Mouse (Mus musculus) lung, embryonic 14.5 days (tissue): Measurements from ENCODE around the gene Gtf2i. TPM values are rescaled to one million over a fixed set of nuclear protein-coding genes. Genes with fewer than 3 reads are reported as not detected.

ENCODE experiments used
- ATAC-seq: fragments of 200-750 bp; cut with Nextera tagmentation; 2 replicates; pipeline ENCODE4 v1.8.0; 2017; ENCODE audit warnings: mild to moderate bottlenecking, moderate TSS enrichment, moderate library complexity; ENCODE audit not compliant: insufficient read depth
- DNase-seq: peaks from one replicate; pipeline ENCODE4 v3.0.0-alpha.2; 2015
- H3K27ac ChIP-seq: fragments of 300-500 bp; sonication (generic); 2 replicates; pipeline ENCODE4 v1.5.1; 2014; ENCODE audit warnings: low read depth, mild to moderate bottlenecking, moderate library complexity
- H3K27me3 ChIP-seq: fragments of 300-500 bp; sonication (generic); 2 replicates; pipeline ENCODE4 v1.6.1; 2014; ENCODE audit warnings: low read length, control low read depth; ENCODE audit not compliant: insufficient read depth
- H3K36me3 ChIP-seq: fragments of 300-500 bp; sonication (generic); 2 replicates; pipeline ENCODE4 v1.6.1; 2014; ENCODE audit warnings: control low read depth; ENCODE audit not compliant: insufficient read depth
- H3K4me1 ChIP-seq: fragments of 300-500 bp; sonication (generic); 2 replicates; pipeline ENCODE4 v1.6.1; 2014; ENCODE audit warnings: antibody characterized with exemption, control low read depth; ENCODE audit not compliant: insufficient read depth
- H3K4me2 ChIP-seq: fragments of 300-500 bp; sonication (generic); 2 replicates; pipeline ENCODE4 v1.6.1; 2014; ENCODE audit warnings: mild to moderate bottlenecking
- H3K4me3 ChIP-seq: fragments of 300-500 bp; sonication (generic); 2 replicates; pipeline ENCODE4 v1.5.1; 2014; ENCODE audit warnings: low read depth, low read length
- H3K9ac ChIP-seq: fragments of 300-500 bp; sonication (generic); 2 replicates; pipeline ENCODE4 v1.6.1; 2014
- H3K9me3 ChIP-seq: fragments of 300-500 bp; sonication (generic); 2 replicates; pipeline ENCODE4 v1.6.1; 2016; ENCODE audit warnings: low read depth, low read length, control low read depth
- CTCF ChIP-seq: IDR thresholded peaks from 2 replicates; pipeline ENCODE4 v1.5.1; 2016; ENCODE audit warnings: antibody characterized with exemption, low read depth
- WGBS: fragments of 180-500 bp; shearing (Covaris S2); extraction: QIAGEN DNeasy Blood & Tissue Kit; methylation state at CpG from one replicate; pipeline ENCODE4 v1.1.7; 2014; 5-methylcytosine and 5-hydroxymethylcytosine counted together
- polyA plus RNA-seq: library from polyadenylated mRNA; unstranded; fragments of >200 nt; fragmentation: Nextera tagmentation; extraction: Ambion mirVana; gene quantifications from 2 replicates; pipeline ENCODE4 v1.2.1, GENCODE M21; 2014

The Gtf2i gene
- polyA plus RNA-seq, 1 experiment from 2014 or later, result 183 TPM

GRCm38 (mm10) chr5:134243661-134244436 is 70.7 kb downstream of the Gtf2i start:
- peaks cover 100% of the 10 kb centered on the region for H3K36me3 ChIP-seq
- no peaks in the 10 kb centered on the region for H3K9me3 ChIP-seq
- H3K27ac ChIP-seq, result no peak overlapping the region
- no peak overlapping the region for H3K4me3 ChIP-seq
- no peaks in the 10 kb centered on the region for H3K4me1 ChIP-seq
- TF ChIP-seq CTCF, result no peak
- ATAC-seq (no peak), DNase-seq (no peak)
- H3K4me2 ChIP-seq, result no peak overlapping the region
- H3K9ac ChIP-seq, result no peak overlapping the region
- H3K27me3 ChIP-seq, result no peaks in the 10 kb centered on the region
- WGBS, result 86% methylated on average over 26 of the region's 26 CpGs

GRCm38 (mm10) chr5:134241831-134242230 is 72.7 kb downstream of the Gtf2i start:
- 81% methylated on average over 5 of the region's 5 CpGs for WGBS
- Histone ChIP-seq H3K9me3 (no peaks in the 10 kb centered on the region), H3K27me3 (no peaks in the 10 kb centered on the region), H3K9ac (no peak overlapping the region), H3K4me1 (no peaks in the 10 kb centered on the region), H3K36me3 (peaks cover 100% of the 10 kb centered on the region), H3K27ac (no peak overlapping the region), H3K4me3 (no peak overlapping the region), H3K4me2 (no peak overlapping the region)
- ATAC-seq (no peak), DNase-seq (no peak)
- no peak for TF ChIP-seq CTCF

GRCm38 (mm10) chr5:134237936-134238760 is 76.4 kb downstream of the Gtf2i start:
- Histone ChIP-seq H3K4me2 (no peak overlapping the region), H3K9ac (no peak overlapping the region), H3K27ac (no peak overlapping the region), H3K27me3 (no peaks in the 10 kb centered on the region), H3K4me3 (no peak overlapping the region), H3K4me1 (peaks cover 3% of the 10 kb centered on the region), H3K36me3 (peaks cover 79% of the 10 kb centered on the region), H3K9me3 (no peaks in the 10 kb centered on the region)
- ATAC-seq (no peak), DNase-seq (no peak)
- WGBS, result 87% methylated on average over 28 of the region's 28 CpGs
- no peak for TF ChIP-seq CTCF

- Histone ChIP-seq H3K9me3 (no peaks in the 10 kb centered on the region), H3K4me3 (no peak overlapping the region), H3K27me3 (no peaks in the 10 kb centered on the region), H3K4me2 (no peak overlapping the region), H3K36me3 (peaks cover 73% of the 10 kb centered on the region), H3K9ac (no peak overlapping the region), H3K27ac (no peak overlapping the region), H3K4me1 (peaks cover 3% of the 10 kb centered on the region)
- no peak for TF ChIP-seq CTCF
- 86% methylated on average over 11 of the region's 11 CpGs for WGBS
- DNase-seq (no peak), ATAC-seq (no peak)
Observed at GRCm38 (mm10) chr5:134237508-134237907, 77.1 kb downstream of the Gtf2i start.

- H3K9me3 ChIP-seq, result no peaks in the 10 kb centered on the region
- H3K36me3 ChIP-seq, result peaks cover 65% of the 10 kb centered on the region
- H3K27ac ChIP-seq, result no peak overlapping the region
- H3K4me3 ChIP-seq, result no peak overlapping the region
- peaks cover 3% of the 10 kb centered on the region for H3K4me1 ChIP-seq
- no peak for DNase-seq
- no peak overlapping the region for H3K9ac ChIP-seq
- ATAC-seq, result no peak
- TF ChIP-seq CTCF, result no peak
- H3K4me2 ChIP-seq, result no peak overlapping the region
- no peaks in the 10 kb centered on the region for H3K27me3 ChIP-seq
- 70% methylated on average over 6 of the region's 6 CpGs for WGBS
Observed at GRCm38 (mm10) chr5:134236796-134237195, 77.8 kb downstream of the Gtf2i start.

- WGBS, result 79% methylated on average over 3 of the region's 3 CpGs
- Histone ChIP-seq H3K9ac (no peak overlapping the region), H3K4me2 (no peak overlapping the region), H3K9me3 (no peaks in the 10 kb centered on the region), H3K27ac (no peak overlapping the region), H3K27me3 (no peaks in the 10 kb centered on the region), H3K4me3 (no peak overlapping the region), H3K36me3 (peaks cover 60% of the 10 kb centered on the region), H3K4me1 (peaks cover 3% of the 10 kb centered on the region)
- no peak for TF ChIP-seq CTCF
- ATAC-seq (no peak), DNase-seq (no peak)
Observed at GRCm38 (mm10) chr5:134236241-134236640, 78.3 kb downstream of the Gtf2i start.

GRCm38 (mm10) chr5:134235111-134235510 is 79.4 kb downstream of the Gtf2i start:
- Histone ChIP-seq H3K4me1 (peaks cover 3% of the 10 kb centered on the region), H3K4me3 (no peak overlapping the region), H3K27me3 (no peaks in the 10 kb centered on the region), H3K9ac (peak overlapping the region; percentile 29), H3K36me3 (peaks cover 49% of the 10 kb centered on the region), H3K27ac (peak overlapping the region; percentile 60), H3K4me2 (no peak overlapping the region), H3K9me3 (no peaks in the 10 kb centered on the region)
- TF ChIP-seq CTCF, result no peak
- DNase-seq (peak; percentile 87), ATAC-seq (peak; percentile 18; the same call in 1 of the 2 replicates)
- WGBS, result 16% methylated on average over 6 of the region's 6 CpGs
